Mouse (Mus musculus) urinary bladder, postnatal 14 days (tissue): ENCODE results near the gene Sox30.

Experiments used
- DNase-seq: peaks from one replicate; pipeline ENCODE4 v3.0.0; 2021; ENCODE audit warnings: low spot score

Gene Sox30

GRCm38 (mm10) chr11:46055896-46056769 is 76.0 kb downstream of the Sox30 start, which contains the start of gene Adam19:
Adam19 (plus strand) TSS chr11:46055992.
- peak; percentile 64 for DNase-seq

GRCm38 (mm10) chr11:46056770-46057411 is 76.8 kb downstream of the Sox30 start:
- DNase-seq = peak; percentile 26

- DNase-seq = no peak
These were observed 77.9 kb downstream of the Sox30 start for GRCm38 (mm10) chr11:46058011-46058410.

- no peak for DNase-seq
These were observed 78.8 kb downstream of the Sox30 start for GRCm38 (mm10) chr11:46058916-46059315.

GRCm38 (mm10) chr11:46059887-46060650 is 80.0 kb downstream of the Sox30 start:
- no peak for DNase-seq

GRCm38 (mm10) chr11:46060651-46061020 is 80.5 kb downstream of the Sox30 start:
- DNase-seq = no peak

- no peak for DNase-seq
These were observed 81.8 kb downstream of the Sox30 start for GRCm38 (mm10) chr11:46061776-46062445.

- DNase-seq = no peak
These were observed 82.5 kb downstream of the Sox30 start for GRCm38 (mm10) chr11:46062569-46062968.

- DNase-seq = no peak
These were observed 83.1 kb downstream of the Sox30 start for GRCm38 (mm10) chr11:46062993-46063731.

- no peak for DNase-seq
These were observed 84.7 kb downstream of the Sox30 start for GRCm38 (mm10) chr11:46064767-46065166.

GRCm38 (mm10) chr11:46065201-46066011 is 85.3 kb downstream of the Sox30 start:
- peak; percentile 72 for DNase-seq
